Mouse (Mus musculus) erythroblast, embryonic 14.5 days (primary cell): Measurements from ENCODE around the gene Cdr1. TPM values are rescaled to one million over a fixed set of nuclear protein-coding genes. Genes with fewer than 3 reads are reported as not detected.

Experiments
- H3K27me3 ChIP-seq: 2 replicates; pipeline ENCODE4 v1.6.1; 2012; ENCODE audit warnings: inconsistent platforms; ENCODE audit not compliant: control insufficient read depth
- H3K36me3 ChIP-seq: 2 replicates; pipeline ENCODE4 v1.6.1; 2012; ENCODE audit warnings: mild to moderate bottlenecking, inconsistent platforms; ENCODE audit not compliant: control insufficient read depth
- H3K4me1 ChIP-seq: 2 replicates; pipeline ENCODE4 v1.6.1; 2012; ENCODE audit warnings: inconsistent platforms; ENCODE audit not compliant: control insufficient read depth
- H3K4me3 ChIP-seq: replicated peaks from 2 replicates; pipeline ENCODE3; 2012; ENCODE audit warnings: moderate library complexity, mild to moderate bottlenecking, inconsistent platforms
- H3K9me3 ChIP-seq: 2 replicates; pipeline ENCODE4 v1.6.1; 2012; ENCODE audit warnings: low read length, inconsistent platforms, mixed read lengths; ENCODE audit not compliant: control insufficient read depth
- GATA1 ChIP-seq: IDR thresholded peaks from 2 replicates; pipeline ENCODE4 v1.6.1; 2012; ENCODE audit warnings: low read length, inconsistent platforms, mixed read lengths
- TAL1 ChIP-seq: IDR thresholded peaks from 3 replicates; pipeline ENCODE4 v1.6.1; 2012; ENCODE audit warnings: low read length, inconsistent platforms, mixed read lengths
- polyA plus RNA-seq: library from polyadenylated mRNA; stranded (reverse); fragments of >175 nt; gene quantifications from 2 replicates; pipeline ENCODE4 v1.2.3, GENCODE M21; 2012

Gene Cdr1
- polyA plus RNA-seq: not detected in 2 replicates

GRCm38 (mm10) chrX:61185458-61185857 lies at the start of gene Cdr1:
Gene Cdr1 (minus strand): TSS chrX:61185558.
- TF ChIP-seq GATA1: no peak
- TF ChIP-seq TAL1: no peak
- Histone ChIP-seq H3K4me3 (no peak within 1 kb of the TSS), H3K4me1 (no peaks in the 10 kb centered on the region), H3K36me3 (no peaks in the 10 kb centered on the region), H3K9me3 (peaks cover 19% of the 10 kb centered on the region), H3K27me3 (no peaks in the 10 kb centered on the region)

- H3K36me3 ChIP-seq: no peaks in the 10 kb centered on the region
- H3K4me1 ChIP-seq: no peaks in the 10 kb centered on the region
- H3K4me3 ChIP-seq: no peak overlapping the region
- H3K27me3 ChIP-seq: no peaks in the 10 kb centered on the region
- H3K9me3 ChIP-seq: peaks cover 19% of the 10 kb centered on the region
- TF ChIP-seq TAL1 (no peak), GATA1 (no peak)
Observed at GRCm38 (mm10) chrX:61185869-61186268, 511 bp upstream of the Cdr1 start.

- H3K36me3 ChIP-seq: no peaks in the 10 kb centered on the region
- no peaks in the 10 kb centered on the region for H3K9me3 ChIP-seq
- H3K4me3 ChIP-seq: no peak overlapping the region
- no peak for TF ChIP-seq GATA1
- H3K4me1 ChIP-seq: no peaks in the 10 kb centered on the region
- no peaks in the 10 kb centered on the region for H3K27me3 ChIP-seq
Observed at GRCm38 (mm10) chrX:61166519-61166918, 18.8 kb downstream of the Cdr1 start.

- Histone ChIP-seq H3K4me1 (no peaks in the 10 kb centered on the region), H3K9me3 (no peaks in the 10 kb centered on the region), H3K36me3 (no peaks in the 10 kb centered on the region), H3K4me3 (no peak overlapping the region), H3K27me3 (no peaks in the 10 kb centered on the region)
- TF ChIP-seq GATA1 (no peak), TAL1 (no peak)
Observed at GRCm38 (mm10) chrX:61161249-61161648, 24.1 kb downstream of the Cdr1 start.

- TF ChIP-seq TAL1 (no peak), GATA1 (no peak)
- H3K9me3 ChIP-seq: no peaks in the 10 kb centered on the region
- H3K36me3 ChIP-seq: no peaks in the 10 kb centered on the region
- no peaks in the 10 kb centered on the region for H3K4me1 ChIP-seq
- no peaks in the 10 kb centered on the region for H3K27me3 ChIP-seq
- no peak overlapping the region for H3K4me3 ChIP-seq
Observed at GRCm38 (mm10) chrX:61154657-61155256, 30.6 kb downstream of the Cdr1 start.

- Histone ChIP-seq H3K27me3 (no peaks in the 10 kb centered on the region), H3K4me3 (no peak overlapping the region), H3K9me3 (no peaks in the 10 kb centered on the region), H3K36me3 (no peaks in the 10 kb centered on the region), H3K4me1 (no peaks in the 10 kb centered on the region)
- TF ChIP-seq TAL1: no peak
- TF ChIP-seq GATA1: no peak
Observed at GRCm38 (mm10) chrX:61154246-61154645, 31.1 kb downstream of the Cdr1 start.

- no peak overlapping the region for H3K4me3 ChIP-seq
- H3K27me3 ChIP-seq: no peaks in the 10 kb centered on the region
- no peaks in the 10 kb centered on the region for H3K36me3 ChIP-seq
- H3K9me3 ChIP-seq: no peaks in the 10 kb centered on the region
- TF ChIP-seq TAL1: no peak
- TF ChIP-seq GATA1: no peak
- H3K4me1 ChIP-seq: no peaks in the 10 kb centered on the region
Observed at GRCm38 (mm10) chrX:61146569-61146968, 38.8 kb downstream of the Cdr1 start.

GRCm38 (mm10) chrX:61145416-61145815 lies 39.9 kb downstream of the Cdr1 start:
- Histone ChIP-seq H3K4me3 (no peak overlapping the region), H3K36me3 (no peaks in the 10 kb centered on the region), H3K27me3 (no peaks in the 10 kb centered on the region), H3K4me1 (no peaks in the 10 kb centered on the region), H3K9me3 (no peaks in the 10 kb centered on the region)
- TF ChIP-seq TAL1 (no peak), GATA1 (no peak)

DNA sequence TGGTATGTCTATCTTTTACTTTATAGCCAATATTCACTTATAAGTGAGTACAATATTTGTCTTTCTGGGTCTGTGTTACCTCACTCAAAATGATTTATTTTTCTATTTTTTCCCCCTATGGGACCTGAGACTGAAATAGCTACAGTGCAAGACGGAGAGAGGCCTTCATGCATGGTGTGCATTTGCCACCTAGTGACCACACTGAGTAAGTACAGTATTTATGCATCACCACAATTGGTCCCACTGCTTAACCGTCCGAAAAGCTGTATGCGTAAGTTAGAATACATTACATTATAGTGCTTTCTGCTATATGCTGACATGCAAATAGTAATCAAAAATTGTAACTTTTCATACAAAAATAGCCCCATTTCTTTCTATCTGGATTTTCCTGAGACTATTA lies 50.8 kb downstream of the Cdr1 start:
- no peaks in the 10 kb centered on the region for H3K27me3 ChIP-seq
- no peaks in the 10 kb centered on the region for H3K4me1 ChIP-seq
- H3K9me3 ChIP-seq: no peaks in the 10 kb centered on the region
- H3K36me3 ChIP-seq: no peaks in the 10 kb centered on the region
- no peak overlapping the region for H3K4me3 ChIP-seq
- TF ChIP-seq TAL1 (no peak), GATA1 (no peak)
